Mouse (Mus musculus) layer of hippocampus, adult 11-12 months (tissue): ENCODE results near the gene Dqx1.
A peak's percentile ranks its signal among the peaks of the same experiment; 100 is the strongest.

Source experiments
- DNase-seq: peaks from one replicate; pipeline ENCODE4 v3.0.0; 2022; ENCODE audit warnings: low spot score

The Dqx1 gene

GRCm38 (mm10) chr6:83107566-83108400 lies 50.1 kb downstream of the Dqx1 start:
- DNase-seq, result peak; percentile 81

GRCm38 (mm10) chr6:83108762-83109668 lies 51.4 kb downstream of the Dqx1 start, which contains the start of gene Mrpl53:
Mrpl53 (plus strand) TSS chr6:83109040.
- peak; percentile 79 for DNase-seq

GRCm38 (mm10) chr6:83111510-83112136 lies 54.0 kb downstream of the Dqx1 start:
- DNase-seq, result no peak

GRCm38 (mm10) chr6:83115011-83115671 lies 57.5 kb downstream of the Dqx1 start, which contains the start of gene Mogs:
Mogs (plus strand) TSS chr6:83115496.
- peak; percentile 91 for DNase-seq

- DNase-seq, result peak; percentile 33
Observed at GRCm38 (mm10) chr6:83115682-83116372, 58.2 kb downstream of the Dqx1 start.

GRCm38 (mm10) chr6:83116373-83117164 lies 58.9 kb downstream of the Dqx1 start:
- DNase-seq, result no peak
